Mouse (Mus musculus) lung, postnatal 0 days (tissue): ENCODE measurements around the gene Vmp1.

ENCODE experiments used
- CTCF ChIP-seq: IDR thresholded peaks from 2 replicates; pipeline ENCODE4 v1.5.1; 2016; ENCODE audit warnings: antibody characterized with exemption, mild to moderate bottlenecking
- EP300 ChIP-seq: IDR thresholded peaks from 2 replicates; pipeline ENCODE4 v1.6.1; 2016; ENCODE audit warnings: antibody characterized with exemption, mild to moderate bottlenecking, control low read depth

DNA sequence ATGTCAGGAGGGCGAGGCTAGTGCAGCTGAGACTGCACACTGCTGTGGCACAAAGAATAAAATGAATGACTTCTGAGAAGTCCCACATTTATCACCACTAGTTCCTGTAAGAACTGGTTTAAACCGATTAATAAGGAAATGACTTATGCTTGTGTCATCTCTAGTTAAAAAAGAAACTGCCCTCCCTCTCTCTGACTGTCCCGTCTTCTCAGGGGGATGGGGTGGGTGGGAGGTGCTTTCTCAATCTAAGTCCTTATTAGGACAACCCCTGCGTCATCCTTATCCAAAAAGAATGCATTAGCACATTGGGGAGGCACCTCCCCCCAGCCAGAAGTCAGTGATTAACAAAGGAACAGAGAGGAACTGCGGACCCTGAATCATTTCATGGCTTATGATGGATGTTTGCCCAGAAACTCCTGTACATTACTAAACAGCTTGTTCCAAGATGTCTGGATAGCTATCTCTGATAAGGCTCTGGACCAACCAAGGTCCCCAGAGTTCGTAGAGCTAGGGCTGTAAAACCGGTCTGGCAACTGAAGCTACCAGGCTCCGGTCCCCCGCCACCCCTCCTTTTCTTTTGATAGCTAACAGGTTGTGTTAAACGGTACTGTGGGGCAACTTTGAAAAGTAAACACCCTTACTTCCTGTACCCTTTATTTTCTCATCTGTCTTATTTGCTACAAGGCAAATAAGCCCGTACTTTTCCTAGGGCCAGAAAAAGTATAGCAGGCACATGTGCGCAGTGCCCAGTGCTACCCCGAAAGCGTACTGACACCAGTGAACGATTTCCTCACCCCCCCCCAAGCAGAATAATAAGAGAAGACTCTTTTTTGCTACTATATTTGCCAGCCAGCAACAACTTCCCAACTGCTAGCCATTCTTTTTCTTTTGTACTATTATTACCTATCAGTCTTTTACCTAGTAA, 96.5 kb downstream of the Vmp1 start:
- TF ChIP-seq CTCF (no peak; the same call in 1 of the 2 replicates), EP300 (peak; percentile 94)
